Mouse (Mus musculus): Measurements from ENCODE around the gene Chst2. TPM values are rescaled to one million over a fixed set of nuclear protein-coding genes. Genes with fewer than 3 reads are reported as not detected.

Gene Chst2
- polyA plus RNA-seq, 1 experiment from 2014 or later, result 11.4 TPM

GRCm38 (mm10) chr9:95435506-95436293 lies 29.2 kb upstream of the Chst2 start:
- Histone ChIP-seq H3K9me3 (ENCODE audit: low read length) (no peaks in the 10 kb centered on the region), H3K4me3 (ENCODE audit: low read depth, low read length) (no peak overlapping the region), H3K9ac (replicated peaks; ENCODE audit: low read depth) (no peak overlapping the region), H3K27ac (ENCODE audit: low read length) (no peak overlapping the region), H3K27me3 (replicated peaks; ENCODE audit: insufficient read depth, low read length) (no peaks in the 10 kb centered on the region), H3K4me2 (replicated peaks; ENCODE audit: low read depth, low read length) (no peak overlapping the region), H3K4me1 (ENCODE audit: insufficient read depth, low read depth, low read length) (no peaks in the 10 kb centered on the region), H3K36me3 (ENCODE audit: insufficient read depth, low read length) (no peaks in the 10 kb centered on the region)
- TF ChIP-seq EP300 (IDR thresholded peaks at IDR 0.05) (no peak), CTCF (IDR thresholded peaks at IDR 0.05) (no peak)
- ATAC-seq, result no peak
- DNase-seq (ENCODE audit: low spot score), result no peak
- WGBS, result 78% methylated on average over 20 of the region's 20 CpGs

- H3K4me1 ChIP-seq (ENCODE audit: insufficient read depth, low read depth, low read length), result no peaks in the 10 kb centered on the region
- no peak for DNase-seq (ENCODE audit: low spot score)
- H3K4me2 ChIP-seq (replicated peaks; ENCODE audit: low read depth, low read length), result no peak overlapping the region
- H3K27ac ChIP-seq (ENCODE audit: low read length), result no peak overlapping the region
- TF ChIP-seq CTCF (IDR thresholded peaks at IDR 0.05) (no peak), EP300 (IDR thresholded peaks at IDR 0.05) (no peak)
- no peak overlapping the region for H3K9ac ChIP-seq (replicated peaks; ENCODE audit: low read depth)
- ATAC-seq, result no peak; the same call in 1 of the 2 replicates
- no peaks in the 10 kb centered on the region for H3K36me3 ChIP-seq (ENCODE audit: insufficient read depth, low read length)
- WGBS, result 74% methylated on average over 4 of the region's 4 CpGs
- no peak overlapping the region for H3K4me3 ChIP-seq (ENCODE audit: low read depth, low read length)
- no peaks in the 10 kb centered on the region for H3K9me3 ChIP-seq (ENCODE audit: low read length)
- no peaks in the 10 kb centered on the region for H3K27me3 ChIP-seq (replicated peaks; ENCODE audit: insufficient read depth, low read length)
These were observed 21.8 kb upstream of the Chst2 start for GRCm38 (mm10) chr9:95428277-95428676.

- peak; percentile 31; the same call in 1 of the 2 replicates for TF ChIP-seq CTCF (IDR thresholded peaks at IDR 0.05)
- TF ChIP-seq EP300 (IDR thresholded peaks at IDR 0.05), result no peak
- Histone ChIP-seq H3K27ac (ENCODE audit: low read length) (no peak overlapping the region), H3K4me3 (ENCODE audit: low read depth, low read length) (no peak overlapping the region), H3K27me3 (replicated peaks; ENCODE audit: insufficient read depth, low read length) (peaks cover 2% of the 10 kb centered on the region; the same call in 1 of the 2 replicates), H3K36me3 (ENCODE audit: insufficient read depth, low read length) (no peaks in the 10 kb centered on the region), H3K9ac (replicated peaks; ENCODE audit: low read depth) (no peak overlapping the region), H3K4me1 (ENCODE audit: insufficient read depth, low read depth, low read length) (no peaks in the 10 kb centered on the region), H3K4me2 (replicated peaks; ENCODE audit: low read depth, low read length) (no peak overlapping the region), H3K9me3 (ENCODE audit: low read length) (no peaks in the 10 kb centered on the region)
- no peak for ATAC-seq
- DNase-seq (ENCODE audit: low spot score), result no peak
These were observed 7.4 kb upstream of the Chst2 start for GRCm38 (mm10) chr9:95413911-95414310.

GRCm38 (mm10) chr9:95412047-95412446 lies 5.5 kb upstream of the Chst2 start:
- Histone ChIP-seq H3K4me2 (replicated peaks; ENCODE audit: low read depth, low read length) (no peak overlapping the region), H3K27ac (ENCODE audit: low read length) (no peak overlapping the region), H3K4me1 (ENCODE audit: insufficient read depth, low read depth, low read length) (no peaks in the 10 kb centered on the region), H3K9ac (replicated peaks; ENCODE audit: low read depth) (no peak overlapping the region), H3K36me3 (ENCODE audit: insufficient read depth, low read length) (no peaks in the 10 kb centered on the region), H3K27me3 (replicated peaks; ENCODE audit: insufficient read depth, low read length) (peaks cover 14% of the 10 kb centered on the region), H3K4me3 (ENCODE audit: low read depth, low read length) (no peak overlapping the region), H3K9me3 (ENCODE audit: low read length) (no peaks in the 10 kb centered on the region)
- ATAC-seq (no peak), DNase-seq (ENCODE audit: low spot score) (no peak)
- TF ChIP-seq CTCF (IDR thresholded peaks at IDR 0.05) (no peak), EP300 (IDR thresholded peaks at IDR 0.05) (no peak)
- 82% methylated on average over 4 of the region's 4 CpGs for WGBS

- TF ChIP-seq CTCF (IDR thresholded peaks at IDR 0.05), result peak; percentile 8; the same call in 1 of the 2 replicates
- TF ChIP-seq EP300 (IDR thresholded peaks at IDR 0.05), result no peak
- H3K4me2 ChIP-seq (replicated peaks; ENCODE audit: low read depth, low read length), result peak overlapping the region; percentile 91
- H3K36me3 ChIP-seq (ENCODE audit: insufficient read depth, low read length), result no peaks in the 10 kb centered on the region
- peak overlapping the region; percentile 62 for H3K4me3 ChIP-seq (ENCODE audit: low read depth, low read length)
- H3K27me3 ChIP-seq (replicated peaks; ENCODE audit: insufficient read depth, low read length), result peaks cover 33% of the 10 kb centered on the region
- DNase-seq (ENCODE audit: low spot score) (no peak), ATAC-seq (peak; percentile 59)
- H3K9ac ChIP-seq (replicated peaks; ENCODE audit: low read depth), result peak overlapping the region; percentile 50; the same call in 1 of the 2 replicates
- H3K4me1 ChIP-seq (ENCODE audit: insufficient read depth, low read depth, low read length), result peaks cover 5% of the 10 kb centered on the region; the same call in 1 of the 2 replicates
- H3K9me3 ChIP-seq (ENCODE audit: low read length), result no peaks in the 10 kb centered on the region
- WGBS, result under 1% methylated on average over 24 of the region's 24 CpGs
- peak overlapping the region; percentile 69 for H3K27ac ChIP-seq (ENCODE audit: low read length)
These were observed 1.2 kb upstream of the Chst2 start for GRCm38 (mm10) chr9:95407586-95408220.

GRCm38 (mm10) chr9:95405946-95406570 lies 464 bp downstream of the Chst2 start:
- Histone ChIP-seq H3K9me3 (ENCODE audit: low read length) (no peaks in the 10 kb centered on the region), H3K27ac (ENCODE audit: low read length) (peak overlapping the region; percentile 69; the same call in 1 of the 2 replicates), H3K4me2 (replicated peaks; ENCODE audit: low read depth, low read length) (peak overlapping the region; percentile 91), H3K27me3 (replicated peaks; ENCODE audit: insufficient read depth, low read length) (peaks cover 33% of the 10 kb centered on the region), H3K4me1 (ENCODE audit: insufficient read depth, low read depth, low read length) (peaks cover 5% of the 10 kb centered on the region; the same call in 1 of the 2 replicates), H3K9ac (replicated peaks; ENCODE audit: low read depth) (peak overlapping the region; percentile 50), H3K4me3 (ENCODE audit: low read depth, low read length) (peak overlapping the region; percentile 62), H3K36me3 (ENCODE audit: insufficient read depth, low read length) (no peaks in the 10 kb centered on the region)
- DNase-seq (ENCODE audit: low spot score), result peak; percentile 40
- TF ChIP-seq EP300 (IDR thresholded peaks at IDR 0.05) (no peak), CTCF (IDR thresholded peaks at IDR 0.05) (no peak)
- 0% methylated on average over 36 of the region's 72 CpGs for WGBS
- peak; percentile 7; the same call in 1 of the 2 replicates for ATAC-seq

Measured in lung, postnatal 0 days (tissue).